Mouse (Mus musculus): Measurements from ENCODE around the gene Sass6. TPM values are rescaled to one million over a fixed set of nuclear protein-coding genes. Genes with fewer than 3 reads are reported as not detected.
"Not testable (repeated sequence)": the region's sequence is repeated elsewhere in the genome, so short reads cannot be mapped to it uniquely, and the experiment has no call there.

The Sass6 gene
- polyA plus RNA-seq, 1 experiment from 2014 or later: 34.9 TPM

GRCm38 (mm10) chr3:116650698-116651097, 55.9 kb downstream of the Sass6 start:
- Histone ChIP-seq H3K9ac (ENCODE audit: low read depth, low read length) (no peak overlapping the region), H3K27me3 (ENCODE audit: control insufficient read depth, insufficient read depth, low read length) (no peaks in the 10 kb centered on the region), H3K4me3 (ENCODE audit: low read depth, low read length) (no peak overlapping the region), H3K36me3 (ENCODE audit: control insufficient read depth, insufficient read depth, low read length) (no peaks in the 10 kb centered on the region), H3K27ac (ENCODE audit: low read depth, low read length) (no peak overlapping the region), H3K4me1 (replicated peaks; ENCODE audit: control insufficient read depth, insufficient read depth, low read length) (no peaks in the 10 kb centered on the region), H3K9me3 (ENCODE audit: control insufficient read depth, low read length) (no peaks in the 10 kb centered on the region), H3K4me2 (replicated peaks; ENCODE audit: low read depth, low read length) (no peak overlapping the region)
- 99% methylated on average over 9 of the region's 9 CpGs for WGBS
- no peak for DNase-seq (ENCODE audit: low spot score)
- ATAC-seq (ENCODE audit: low FRiP score): no peak

- H3K9me3 ChIP-seq (ENCODE audit: control insufficient read depth, low read length): no peaks in the 10 kb centered on the region
- DNase-seq (ENCODE audit: low spot score) (no peak), ATAC-seq (ENCODE audit: low FRiP score) (no peak)
- no peak overlapping the region for H3K4me3 ChIP-seq (ENCODE audit: low read depth, low read length)
- no peaks in the 10 kb centered on the region for H3K36me3 ChIP-seq (ENCODE audit: control insufficient read depth, insufficient read depth, low read length)
- no peaks in the 10 kb centered on the region for H3K4me1 ChIP-seq (replicated peaks; ENCODE audit: control insufficient read depth, insufficient read depth, low read length)
- H3K27me3 ChIP-seq (ENCODE audit: control insufficient read depth, insufficient read depth, low read length): no peaks in the 10 kb centered on the region
- no peak overlapping the region for H3K9ac ChIP-seq (ENCODE audit: low read depth, low read length)
- 83% methylated on average over 3 of the region's 3 CpGs for WGBS
- H3K27ac ChIP-seq (ENCODE audit: low read depth, low read length): no peak overlapping the region
- H3K4me2 ChIP-seq (replicated peaks; ENCODE audit: low read depth, low read length): no peak overlapping the region
Measured at GRCm38 (mm10) chr3:116652033-116652446, 57.3 kb downstream of the Sass6 start.

DNA sequence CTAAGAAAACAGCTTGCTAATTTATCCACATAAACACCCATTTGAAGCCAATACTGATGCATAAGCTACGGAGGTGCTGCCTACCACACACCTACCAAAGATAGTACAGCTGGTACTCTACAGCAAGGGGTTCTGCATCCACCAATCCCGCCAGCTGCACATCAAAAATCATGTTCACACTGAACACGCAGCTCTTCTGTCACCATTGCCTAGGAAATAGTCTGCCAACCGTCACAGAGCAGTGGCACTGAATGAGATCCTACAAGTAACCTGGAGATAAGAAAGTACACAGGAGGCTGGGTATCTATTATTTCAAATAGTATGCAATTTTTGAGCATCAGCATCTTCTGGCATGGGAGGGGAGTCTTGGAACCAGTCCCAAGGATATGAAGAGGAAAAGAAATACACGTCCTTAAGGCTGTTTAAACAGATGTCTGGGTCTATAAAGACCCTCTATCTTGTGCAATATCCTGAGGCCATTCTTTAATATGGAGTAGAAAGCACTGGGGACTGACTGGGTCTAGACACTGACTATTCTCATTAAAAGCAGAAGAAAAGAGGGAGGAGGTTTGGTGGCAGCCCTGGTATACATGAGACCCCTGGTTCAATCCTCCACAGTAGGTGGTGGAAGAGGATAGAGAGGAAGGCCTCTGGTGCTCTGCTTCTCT, 58.6 kb downstream of the Sass6 start:
- Histone ChIP-seq H3K4me1 (replicated peaks; ENCODE audit: control insufficient read depth, insufficient read depth, low read length) (no peaks in the 10 kb centered on the region), H3K27me3 (ENCODE audit: control insufficient read depth, insufficient read depth, low read length) (no peaks in the 10 kb centered on the region), H3K9ac (ENCODE audit: low read depth, low read length) (no peak overlapping the region), H3K9me3 (ENCODE audit: control insufficient read depth, low read length) (no peaks in the 10 kb centered on the region), H3K4me3 (ENCODE audit: low read depth, low read length) (no peak overlapping the region), H3K27ac (ENCODE audit: low read depth, low read length) (no peak overlapping the region), H3K36me3 (ENCODE audit: control insufficient read depth, insufficient read depth, low read length) (no peaks in the 10 kb centered on the region), H3K4me2 (replicated peaks; ENCODE audit: low read depth, low read length) (no peak overlapping the region)
- no peak for ATAC-seq (ENCODE audit: low FRiP score)
- no peak for DNase-seq (ENCODE audit: low spot score)
- 88% methylated on average over 5 of the region's 5 CpGs for WGBS

DNA sequence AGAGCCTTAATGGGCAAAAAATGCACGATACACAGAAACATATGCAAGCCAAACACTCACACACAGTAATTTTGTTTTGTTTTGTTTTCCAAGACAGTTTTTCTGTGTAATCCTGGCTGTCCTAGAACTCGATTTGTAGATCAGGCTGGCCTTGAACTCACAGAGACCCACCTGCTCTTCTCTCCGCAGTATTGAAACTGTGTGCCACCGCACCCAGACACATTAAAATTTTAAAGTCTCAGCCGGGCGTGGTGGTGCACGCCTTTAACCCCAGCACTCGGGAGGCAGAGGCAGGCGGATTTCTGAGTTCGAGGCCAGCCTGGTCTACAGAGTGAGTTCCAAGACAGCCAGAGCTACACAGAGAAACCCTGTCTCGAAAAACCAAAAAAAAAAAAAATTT, 59.3 kb downstream of the Sass6 start:
- not testable (repeated sequence) for H3K4me2 ChIP-seq (replicated peaks; ENCODE audit: low read depth, low read length); H3K9ac ChIP-seq (ENCODE audit: low read depth, low read length)
- WGBS: 94% methylated on average over 10 of the region's 11 CpGs

DNA sequence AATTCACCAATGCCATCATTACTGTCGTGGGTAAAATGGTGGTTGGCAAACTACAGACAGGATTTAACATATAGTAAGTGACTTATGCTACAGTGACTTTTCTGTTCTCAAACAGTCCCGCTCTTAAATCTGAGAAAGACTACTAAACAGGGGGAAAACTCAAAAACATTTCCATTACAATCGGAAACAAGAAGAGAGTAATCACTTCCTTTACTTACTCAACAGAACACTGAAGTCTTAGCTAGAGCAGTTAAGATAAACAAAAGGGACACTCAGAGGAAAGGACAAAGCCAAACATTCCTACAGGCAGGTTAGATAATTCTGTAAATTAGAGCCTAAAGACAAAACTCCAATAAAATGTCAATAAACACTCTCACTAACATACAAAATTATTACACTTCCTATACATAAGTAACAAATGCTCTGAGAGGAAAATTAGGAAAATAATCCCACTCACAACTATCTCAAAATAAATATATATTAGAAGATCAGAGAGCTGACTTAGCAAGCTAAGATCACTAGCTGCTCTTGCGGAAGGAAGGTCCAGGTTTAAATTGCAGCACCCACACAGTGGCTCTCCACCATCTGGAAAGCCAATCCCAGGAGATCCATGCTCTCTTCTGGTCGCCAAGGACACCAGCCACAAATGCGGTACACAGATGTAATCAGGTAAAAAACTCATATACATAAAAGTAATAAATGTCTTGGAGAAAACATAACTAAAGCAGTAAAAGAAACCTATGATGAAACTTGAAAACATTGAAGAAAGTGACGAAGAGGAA, 61.6 kb downstream of the Sass6 start:
- WGBS: 84% methylated on average over 7 of the region's 7 CpGs
- no peak overlapping the region for H3K4me3 ChIP-seq (ENCODE audit: low read depth, low read length)
- ATAC-seq (ENCODE audit: low FRiP score) (no peak), DNase-seq (ENCODE audit: low spot score) (no peak)
- no peaks in the 10 kb centered on the region for H3K9me3 ChIP-seq (ENCODE audit: control insufficient read depth, low read length)
- no peak overlapping the region for H3K27ac ChIP-seq (ENCODE audit: low read depth, low read length)
- no peaks in the 10 kb centered on the region for H3K27me3 ChIP-seq (ENCODE audit: control insufficient read depth, insufficient read depth, low read length)
- no peak overlapping the region for H3K9ac ChIP-seq (ENCODE audit: low read depth, low read length)
- no peaks in the 10 kb centered on the region for H3K36me3 ChIP-seq (ENCODE audit: control insufficient read depth, insufficient read depth, low read length)
- no peaks in the 10 kb centered on the region for H3K4me1 ChIP-seq (replicated peaks; ENCODE audit: control insufficient read depth, insufficient read depth, low read length)
- no peak overlapping the region for H3K4me2 ChIP-seq (replicated peaks; ENCODE audit: low read depth, low read length)

More for the DNA sequence above, 59.3 kb downstream of the Sass6 start:
- H3K4me1 ChIP-seq (replicated peaks; ENCODE audit: control insufficient read depth, insufficient read depth, low read length); H3K27me3 ChIP-seq (ENCODE audit: control insufficient read depth, insufficient read depth, low read length); H3K27ac ChIP-seq (ENCODE audit: low read depth, low read length); DNase-seq (ENCODE audit: low spot score); H3K9me3 ChIP-seq (ENCODE audit: control insufficient read depth, low read length); H3K4me3 ChIP-seq (ENCODE audit: low read depth, low read length); H3K36me3 ChIP-seq (ENCODE audit: control insufficient read depth, insufficient read depth, low read length); ATAC-seq (ENCODE audit: low FRiP score): not testable (repeated sequence)

DNA sequence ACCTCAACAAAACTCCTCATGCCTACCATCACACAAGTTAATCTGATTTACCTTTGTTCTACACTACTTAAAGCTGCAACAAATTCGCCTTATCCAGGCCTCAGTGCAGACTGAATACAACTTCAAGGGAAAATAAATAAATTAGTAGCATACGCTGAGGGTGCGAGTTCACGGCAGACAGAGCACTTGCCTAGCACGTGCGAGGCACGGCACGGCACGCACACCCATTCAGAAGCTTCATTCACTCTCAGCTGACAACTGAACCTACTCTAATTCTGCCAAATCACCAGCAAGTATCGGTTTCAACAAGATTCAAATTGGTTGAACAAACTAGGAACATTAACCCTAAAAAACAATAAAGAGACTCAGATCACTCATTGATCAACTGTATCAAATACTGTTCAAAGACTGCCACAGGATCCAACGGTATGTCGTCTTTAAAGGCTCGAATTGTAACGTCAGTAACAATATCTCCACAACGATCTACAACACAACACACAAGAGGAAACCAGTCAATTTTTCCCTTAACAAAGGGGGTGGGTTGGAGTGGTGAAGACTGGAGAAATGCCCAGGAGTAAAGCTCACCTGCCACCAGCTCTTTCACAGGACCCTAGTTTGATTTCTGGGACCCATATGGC, 64.3 kb downstream of the Sass6 start:
- DNase-seq (ENCODE audit: low spot score): no peak
- Histone ChIP-seq H3K4me1 (replicated peaks; ENCODE audit: control insufficient read depth, insufficient read depth, low read length) (no peaks in the 10 kb centered on the region), H3K4me3 (ENCODE audit: low read depth, low read length) (no peak overlapping the region), H3K36me3 (ENCODE audit: control insufficient read depth, insufficient read depth, low read length) (no peaks in the 10 kb centered on the region), H3K9me3 (ENCODE audit: control insufficient read depth, low read length) (no peaks in the 10 kb centered on the region), H3K27me3 (ENCODE audit: control insufficient read depth, insufficient read depth, low read length) (no peaks in the 10 kb centered on the region), H3K4me2 (replicated peaks; ENCODE audit: low read depth, low read length) (no peak overlapping the region), H3K9ac (ENCODE audit: low read depth, low read length) (no peak overlapping the region), H3K27ac (ENCODE audit: low read depth, low read length) (no peak overlapping the region)
- WGBS: 81% methylated on average over 15 of the region's 15 CpGs
- ATAC-seq (ENCODE audit: low FRiP score): no peak

- Histone ChIP-seq H3K9me3 (ENCODE audit: control insufficient read depth, low read length) (no peaks in the 10 kb centered on the region), H3K4me3 (ENCODE audit: low read depth, low read length) (no peak overlapping the region), H3K36me3 (ENCODE audit: control insufficient read depth, insufficient read depth, low read length) (no peaks in the 10 kb centered on the region), H3K9ac (ENCODE audit: low read depth, low read length) (no peak overlapping the region), H3K27me3 (ENCODE audit: control insufficient read depth, insufficient read depth, low read length) (no peaks in the 10 kb centered on the region), H3K4me2 (replicated peaks; ENCODE audit: low read depth, low read length) (no peak overlapping the region), H3K27ac (ENCODE audit: low read depth, low read length) (no peak overlapping the region), H3K4me1 (replicated peaks; ENCODE audit: control insufficient read depth, insufficient read depth, low read length) (no peaks in the 10 kb centered on the region)
- no peak for ATAC-seq (ENCODE audit: low FRiP score)
- WGBS: 89% methylated on average over 13 of the region's 13 CpGs
- DNase-seq (ENCODE audit: low spot score): no peak
Measured at GRCm38 (mm10) chr3:116659856-116660430, 65.2 kb downstream of the Sass6 start.

GRCm38 (mm10) chr3:116661288-116661869, 66.6 kb downstream of the Sass6 start:
- Histone ChIP-seq H3K4me2 (replicated peaks; ENCODE audit: low read depth, low read length) (peak overlapping the region; percentile 50), H3K27me3 (ENCODE audit: control insufficient read depth, insufficient read depth, low read length) (no peaks in the 10 kb centered on the region), H3K4me1 (replicated peaks; ENCODE audit: control insufficient read depth, insufficient read depth, low read length) (no peaks in the 10 kb centered on the region), H3K9ac (ENCODE audit: low read depth, low read length) (peak overlapping the region; percentile 98), H3K4me3 (ENCODE audit: low read depth, low read length) (peak overlapping the region; percentile 97), H3K27ac (ENCODE audit: low read depth, low read length) (peak overlapping the region; percentile 91), H3K9me3 (ENCODE audit: control insufficient read depth, low read length) (no peaks in the 10 kb centered on the region), H3K36me3 (ENCODE audit: control insufficient read depth, insufficient read depth, low read length) (no peaks in the 10 kb centered on the region)
- ATAC-seq (ENCODE audit: low FRiP score) (no peak), DNase-seq (ENCODE audit: low spot score) (no peak)
- WGBS: 8% methylated on average over 16 of the region's 16 CpGs

Measured in hindbrain, embryonic 11.5 days (tissue).